Mouse (Mus musculus) left cerebral cortex, adult 11 months (tissue): ENCODE measurements around the gene Gnpda2.

Source experiments
- DNase-seq: peaks from one replicate; pipeline ENCODE4 v3.0.0; 2022; ENCODE audit warnings: low spot score

The Gnpda2 gene

GRCm38 (mm10) chr5:69591640-69592461 lies at the start of gene Gnpda2:
TSS of gene Gnpda2 (minus strand) at chr5:69592340.
- peak; percentile 79 for DNase-seq

DNA sequence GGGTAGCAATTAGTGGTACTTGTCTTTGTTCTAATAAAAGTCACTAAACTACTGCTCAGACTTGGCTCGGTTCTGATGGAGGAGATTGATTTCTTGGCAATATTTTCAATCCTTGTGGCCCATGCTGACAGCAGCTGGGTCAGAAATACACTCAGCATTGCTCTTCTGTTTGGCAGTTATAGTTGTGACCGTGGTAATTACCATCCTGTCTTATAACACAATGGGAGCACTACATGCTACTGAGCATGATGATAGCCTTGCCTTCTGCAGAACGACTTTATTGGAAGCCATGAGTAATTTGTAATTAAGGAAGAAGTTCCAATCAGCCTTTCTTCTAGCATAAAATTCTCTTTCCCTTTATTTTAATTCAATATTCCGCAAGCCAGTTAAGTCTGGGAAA lies 42.6 kb upstream of the Gnpda2 start:
- no peak for DNase-seq

- DNase-seq = no peak
These were observed 28.8 kb upstream of the Gnpda2 start for GRCm38 (mm10) chr5:69620899-69621298.

- peak; percentile 12 for DNase-seq
These were observed 21.2 kb upstream of the Gnpda2 start for GRCm38 (mm10) chr5:69613209-69613796.

DNA sequence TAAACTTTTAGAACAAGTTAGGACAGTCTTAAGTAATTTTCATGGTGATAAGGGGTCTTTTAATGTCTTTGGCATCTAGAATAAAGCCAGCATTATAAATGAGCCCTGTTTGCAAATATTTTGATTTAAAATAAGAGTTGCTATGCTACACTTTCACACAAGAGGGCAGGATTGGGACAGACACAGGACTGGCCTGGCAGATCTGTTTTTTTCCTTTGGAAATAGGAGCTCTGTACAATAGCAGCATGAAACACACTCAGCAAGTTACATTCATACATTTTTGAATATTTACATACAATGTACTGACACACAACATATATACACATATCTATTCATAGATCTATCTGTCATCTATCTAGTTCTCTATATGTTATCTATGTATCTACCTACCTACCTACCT lies 8.9 kb upstream of the Gnpda2 start:
- DNase-seq = no peak

- no peak for DNase-seq
These were observed 34.7 kb downstream of the Gnpda2 start for GRCm38 (mm10) chr5:69557404-69557935.

GRCm38 (mm10) chr5:69556628-69557403 lies 35.3 kb downstream of the Gnpda2 start, which contains the start of gene Guf1:
TSS of gene Guf1 (plus strand) at chr5:69556923.
- DNase-seq = peak; percentile 90

- DNase-seq = no peak
These were observed 49.7 kb downstream of the Gnpda2 start, which contains the start of gene Yipf7 for GRCm38 (mm10) chr5:69542489-69542888. TSS of gene Yipf7 (minus strand) at chr5:69542648.

DNA sequence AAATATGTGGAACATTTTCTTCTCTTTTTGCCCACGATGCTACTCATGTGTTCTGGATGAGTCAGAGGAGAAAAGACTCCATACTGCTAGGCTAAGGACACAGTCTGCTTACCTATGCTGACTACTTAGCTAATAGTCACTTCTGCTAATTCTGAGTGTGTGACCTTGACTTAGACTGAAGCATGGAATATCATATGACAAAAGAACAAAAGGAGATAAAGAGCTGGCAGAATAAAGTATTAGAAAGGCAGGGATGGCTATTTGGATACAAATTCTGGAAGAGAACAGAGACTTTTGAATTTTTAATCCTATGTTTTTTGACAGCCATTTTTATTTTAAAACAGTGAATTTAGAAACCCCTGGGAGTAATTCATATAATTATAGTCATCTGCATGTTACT lies 50.5 kb downstream of the Gnpda2 start:
- DNase-seq = no peak

DNA sequence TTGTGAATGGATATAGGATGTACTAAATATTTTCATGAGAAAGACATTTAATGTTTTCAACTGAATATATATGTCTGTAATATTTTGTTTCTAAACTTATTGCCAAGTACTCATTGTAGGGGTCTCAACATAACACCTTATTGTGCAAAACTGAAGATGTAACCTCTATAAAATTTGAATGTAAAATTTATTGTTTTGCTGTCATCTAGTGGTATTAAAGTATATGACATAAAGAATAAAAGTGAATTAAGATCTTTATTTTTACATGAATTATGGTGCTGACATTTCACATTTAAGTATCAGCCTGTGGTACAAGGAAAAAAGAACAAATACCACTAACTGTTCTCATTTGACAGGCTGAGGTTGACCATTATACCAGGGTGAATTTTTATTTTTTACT lies 68.2 kb downstream of the Gnpda2 start:
- DNase-seq = no peak
